Mouse (Mus musculus) lung, embryonic 14.5 days (tissue): Measurements from ENCODE around the gene Rnf11. TPM values are rescaled to one million over a fixed set of nuclear protein-coding genes. Genes with fewer than 3 reads are reported as not detected.
"Not testable (repeated sequence)": the region's sequence is repeated elsewhere in the genome, so short reads cannot be mapped to it uniquely, and the experiment has no call there.

Experiments
- ATAC-seq: fragments of 200-750 bp; cut with Nextera tagmentation; 2 replicates; pipeline ENCODE4 v1.8.0; 2017; ENCODE audit warnings: mild to moderate bottlenecking, moderate TSS enrichment, moderate library complexity; ENCODE audit not compliant: insufficient read depth
- DNase-seq: peaks from one replicate; pipeline ENCODE4 v3.0.0-alpha.2; 2015
- H3K27ac ChIP-seq: fragments of 300-500 bp; sonication (generic); 2 replicates; pipeline ENCODE4 v1.5.1; 2014; ENCODE audit warnings: low read depth, mild to moderate bottlenecking, moderate library complexity
- H3K27me3 ChIP-seq: fragments of 300-500 bp; sonication (generic); 2 replicates; pipeline ENCODE4 v1.6.1; 2014; ENCODE audit warnings: low read length, control low read depth; ENCODE audit not compliant: insufficient read depth
- H3K36me3 ChIP-seq: fragments of 300-500 bp; sonication (generic); 2 replicates; pipeline ENCODE4 v1.6.1; 2014; ENCODE audit warnings: control low read depth; ENCODE audit not compliant: insufficient read depth
- H3K4me1 ChIP-seq: fragments of 300-500 bp; sonication (generic); 2 replicates; pipeline ENCODE4 v1.6.1; 2014; ENCODE audit warnings: antibody characterized with exemption, control low read depth; ENCODE audit not compliant: insufficient read depth
- H3K4me2 ChIP-seq: fragments of 300-500 bp; sonication (generic); 2 replicates; pipeline ENCODE4 v1.6.1; 2014; ENCODE audit warnings: mild to moderate bottlenecking
- H3K4me3 ChIP-seq: fragments of 300-500 bp; sonication (generic); 2 replicates; pipeline ENCODE4 v1.5.1; 2014; ENCODE audit warnings: low read depth, low read length
- H3K9ac ChIP-seq: fragments of 300-500 bp; sonication (generic); 2 replicates; pipeline ENCODE4 v1.6.1; 2014
- H3K9me3 ChIP-seq: fragments of 300-500 bp; sonication (generic); 2 replicates; pipeline ENCODE4 v1.6.1; 2016; ENCODE audit warnings: low read depth, low read length, control low read depth
- CTCF ChIP-seq: IDR thresholded peaks from 2 replicates; pipeline ENCODE4 v1.5.1; 2016; ENCODE audit warnings: antibody characterized with exemption, low read depth
- WGBS: fragments of 180-500 bp; shearing (Covaris S2); extraction: QIAGEN DNeasy Blood & Tissue Kit; methylation state at CpG from one replicate; pipeline ENCODE4 v1.1.7; 2014; 5-methylcytosine and 5-hydroxymethylcytosine counted together
- polyA plus RNA-seq: library from polyadenylated mRNA; unstranded; fragments of >200 nt; fragmentation: Nextera tagmentation; extraction: Ambion mirVana; gene quantifications from 2 replicates; pipeline ENCODE4 v1.2.1, GENCODE M21; 2014

Rnf11 gene
- polyA plus RNA-seq, 1 experiment from 2014 or later: 54.6 TPM

- H3K4me2 ChIP-seq: peak within 1 kb of the TSS; percentile 99
- peak; percentile 73 for DNase-seq
Measured at GRCm38 (mm10) chr4:109406486-109407175, 77.9 kb downstream of the Rnf11 start, which contains the start of gene Ttc39a. TSS of gene Ttc39a (plus strand) at chr4:109406623.

DNA sequence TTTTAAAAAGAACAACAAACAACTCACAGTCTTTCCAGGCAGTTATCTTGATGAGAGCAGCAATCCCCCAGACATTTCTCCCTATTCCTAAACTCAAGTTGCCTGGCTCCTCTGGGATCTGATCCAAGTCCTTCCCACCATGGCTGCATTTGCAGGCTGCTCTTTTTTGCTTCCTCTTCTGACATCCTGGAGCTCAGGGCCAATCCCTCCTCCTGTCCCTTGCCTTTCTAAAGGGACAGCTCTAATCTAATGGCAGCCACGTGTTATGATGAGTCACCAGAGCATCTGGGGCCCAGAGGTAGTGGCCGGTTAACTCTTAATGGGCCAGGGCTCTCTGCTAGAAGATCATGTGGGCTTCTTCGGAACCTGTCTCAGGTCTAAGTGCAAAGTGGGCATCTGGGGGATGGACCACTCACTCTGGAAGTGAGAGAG lies 78.5 kb downstream of the Rnf11 start:
- no peaks in the 10 kb centered on the region for H3K27me3 ChIP-seq
- H3K36me3 ChIP-seq: no peaks in the 10 kb centered on the region
- no peaks in the 10 kb centered on the region for H3K9me3 ChIP-seq
- H3K4me2 ChIP-seq: peak overlapping the region; percentile 99
- TF ChIP-seq CTCF: no peak
- H3K4me3 ChIP-seq: peak overlapping the region; percentile 63
- peaks cover 6% of the 10 kb centered on the region; the same call in 1 of the 2 replicates for H3K4me1 ChIP-seq
- peak; percentile 93 for DNase-seq
- 0% methylated on average over 3 of the region's 3 CpGs for WGBS
- H3K27ac ChIP-seq: peak overlapping the region; percentile 82
- peak; percentile 86 for ATAC-seq
- peak overlapping the region; percentile 67 for H3K9ac ChIP-seq

More at GRCm38 (mm10) chr4:109406486-109407175, 77.9 kb downstream of the Rnf11 start, which contains the start of gene Ttc39a:
- no peaks in the 10 kb centered on the region for H3K36me3 ChIP-seq
- H3K4me1 ChIP-seq: peaks cover 6% of the 10 kb centered on the region; the same call in 1 of the 2 replicates
- H3K27ac ChIP-seq: peak within 1 kb of the TSS; percentile 82
- H3K9me3 ChIP-seq: no peaks in the 10 kb centered on the region
- ATAC-seq: peak; percentile 57
- peak within 1 kb of the TSS; percentile 63 for H3K4me3 ChIP-seq
- no peaks in the 10 kb centered on the region for H3K27me3 ChIP-seq
- TF ChIP-seq CTCF: no peak
- H3K9ac ChIP-seq: peak within 1 kb of the TSS; percentile 67
- under 1% methylated on average over 47 of the region's 56 CpGs for WGBS

GRCm38 (mm10) chr4:109405415-109405814 lies 79.1 kb downstream of the Rnf11 start:
- Histone ChIP-seq H3K27me3 (no peaks in the 10 kb centered on the region), H3K27ac (peak overlapping the region; percentile 82), H3K9ac (peak overlapping the region; percentile 20; the same call in 1 of the 2 replicates), H3K4me2 (peak overlapping the region; percentile 99), H3K4me3 (peak overlapping the region; percentile 63), H3K9me3 (no peaks in the 10 kb centered on the region), H3K4me1 (peaks cover 6% of the 10 kb centered on the region; the same call in 1 of the 2 replicates), H3K36me3 (no peaks in the 10 kb centered on the region)
- 60% methylated on average over 8 of the region's 8 CpGs for WGBS
- no peak for TF ChIP-seq CTCF
- no peak for ATAC-seq
- DNase-seq: no peak

DNA sequence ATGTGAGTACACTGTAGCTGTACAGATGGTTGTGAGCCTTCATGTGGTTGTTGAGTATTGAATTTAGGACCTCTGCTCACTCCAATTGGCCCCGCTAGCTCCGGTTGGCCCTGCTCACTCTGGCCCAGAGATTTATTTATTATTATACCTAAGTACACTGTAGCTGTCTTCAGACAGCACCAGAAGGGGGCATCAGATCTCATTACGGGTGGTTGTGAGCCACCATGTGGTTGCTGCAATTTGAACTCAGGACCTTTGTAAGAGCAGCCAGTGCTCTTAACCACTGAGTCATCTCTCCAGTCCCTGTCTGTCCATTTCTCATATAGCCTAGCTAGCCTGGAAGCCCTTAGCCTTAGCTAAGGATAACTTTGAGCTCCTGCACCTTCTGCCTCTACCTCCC lies 79.6 kb downstream of the Rnf11 start:
- not testable (repeated sequence) for DNase-seq, H3K27me3 ChIP-seq, H3K9me3 ChIP-seq, H3K9ac ChIP-seq, H3K4me3 ChIP-seq, H3K4me1 ChIP-seq, ATAC-seq, H3K36me3 ChIP-seq, H3K27ac ChIP-seq
- 88% methylated on average over 3 of the region's 3 CpGs for WGBS
- H3K4me2 ChIP-seq: 0 out of 2 replicates have a peak overlapping the region, but pooled peaks have one; percentile 99

DNA sequence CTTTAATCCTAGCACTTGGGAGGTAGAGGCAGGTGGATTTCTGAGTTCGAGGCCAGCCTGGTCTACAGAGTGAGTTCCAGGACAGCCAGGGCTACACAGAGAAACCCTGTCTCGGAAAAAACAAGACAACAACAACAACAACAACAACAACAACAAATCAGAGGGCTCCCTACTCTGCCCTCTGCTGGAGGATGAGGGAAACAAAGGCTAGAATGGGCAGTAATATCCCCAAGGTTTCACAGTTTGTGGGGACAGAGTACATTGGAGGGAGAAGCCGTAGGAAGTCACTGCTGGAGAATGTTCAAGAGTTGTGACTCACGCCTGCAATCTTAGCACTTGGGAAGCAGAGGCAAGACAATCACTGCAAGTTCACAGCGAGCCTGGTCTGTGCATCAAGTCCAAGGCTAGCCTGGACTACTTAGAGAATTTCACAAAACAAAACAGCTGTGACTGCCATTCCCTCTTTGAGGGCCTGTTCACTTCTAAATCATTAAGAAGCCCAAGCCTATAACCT lies 83.3 kb downstream of the Rnf11 start:
- 64% methylated on average over 5 of the region's 5 CpGs for WGBS
- H3K27me3 ChIP-seq: no peaks in the 10 kb centered on the region
- no peaks in the 10 kb centered on the region for H3K9me3 ChIP-seq
- no peaks in the 10 kb centered on the region for H3K36me3 ChIP-seq
- no peak overlapping the region for H3K4me2 ChIP-seq
- H3K27ac ChIP-seq: no peak overlapping the region
- H3K9ac ChIP-seq: no peak overlapping the region
- H3K4me3 ChIP-seq: no peak overlapping the region
- DNase-seq: no peak
- peaks cover 2% of the 10 kb centered on the region; the same call in 1 of the 2 replicates for H3K4me1 ChIP-seq
- ATAC-seq: no peak
- peak; percentile 50 for TF ChIP-seq CTCF

Other genes with a start within 250 kb of the Rnf11 start
- gene Eps15, start 204.5 kb downstream of the Rnf11 start, polyA plus RNA-seq: 49.3 and 52.0 TPM in 2 replicates
- gene Ttc39a, start 78.1 kb downstream of the Rnf11 start, polyA plus RNA-seq: 5.5 and 5.9 TPM in 2 replicates
- not detected in 2 replicates for gene 4930522H14Rik, start 46.6 kb upstream of the Rnf11 start, polyA plus RNA-seq
- 11.0 and 11.8 TPM in 2 replicates for gene Cdkn2c, start 182.5 kb upstream of the Rnf11 start, polyA plus RNA-seq
- 30.3 and 32.1 TPM in 2 replicates for gene Faf1, start 191.9 kb upstream of the Rnf11 start, polyA plus RNA-seq